Mouse (Mus musculus): ENCODE measurements at regions not wholly inside any gene's neighbourhood (a gene's known extent, or its start where the extent isn't known, plus 50 kb on each side); places are given as distances from the start of the nearest gene placed in this dataset.

DNA sequence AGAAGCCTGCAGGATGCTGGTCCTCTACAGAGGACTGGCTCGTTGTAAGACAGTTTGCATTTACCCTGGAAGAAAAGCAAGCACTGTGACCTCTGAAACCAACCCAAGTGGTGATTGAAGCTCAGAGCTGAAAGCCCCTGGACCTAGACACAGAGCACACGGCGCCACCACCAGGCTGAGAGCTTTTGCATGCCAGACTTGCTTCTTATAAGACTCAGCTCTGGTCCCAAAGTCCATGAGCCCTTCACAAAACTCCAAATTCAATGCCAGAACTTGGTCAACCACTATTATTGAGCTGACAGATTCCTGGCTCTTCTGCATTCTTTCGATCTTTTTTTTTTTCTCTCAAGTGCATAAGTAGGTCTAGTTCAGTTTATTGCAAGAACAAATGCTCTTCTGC is 164.6 kb upstream of the Sfrp2 start:
- no peak for TF ChIP-seq REST (IDR thresholded peaks at IDR 0.05; ENCODE audit: insufficient read depth, insufficient read length)
- TF ChIP-seq TCF3 (IDR thresholded peaks at IDR 0.05; ENCODE audit: insufficient read length, low read depth) = no peak
- no peak for TF ChIP-seq USF1 (IDR thresholded peaks at IDR 0.05; ENCODE audit: low read depth)
- no peak for TF ChIP-seq E2F4 (IDR thresholded peaks at IDR 0.05; ENCODE audit: insufficient read depth)
- TF ChIP-seq TCF12 (IDR thresholded peaks at IDR 0.05; ENCODE audit: insufficient read depth, poor library complexity, severe bottlenecking) = no peak
- no peak for TF ChIP-seq POLR2A (IDR thresholded peaks at IDR 0.05; ENCODE audit: insufficient read length, low read depth)
- TF ChIP-seq SRF (IDR thresholded peaks at IDR 0.05; ENCODE audit: control insufficient read depth, insufficient read length, low read depth) = no peak
- TF ChIP-seq POLR2AphosphoS2 (IDR thresholded peaks at IDR 0.05; ENCODE audit: insufficient read length, low read depth) = no peak
- TF ChIP-seq MYOD1 (IDR thresholded peaks at IDR 0.05; ENCODE audit: control insufficient read depth in 1 of 3, insufficient read length in 2 of 3, low read depth in 2 of 3) = no peak
- no peak for TF ChIP-seq MAX (IDR thresholded peaks at IDR 0.05; ENCODE audit: low read depth)

Data from myocyte (in vitro differentiated cells).